Mouse (Mus musculus) MEL (cell line): ENCODE data around the gene Itga9.

Source experiments
- CTCF ChIP-seq, 3 experiments: IDR thresholded peaks in 2 of 3; conservative IDR thresholded peaks in 1 of 3; 2 replicates each; pipeline ENCODE4 v1.5.1; 2011 to 2012; ENCODE audit warnings: low read length in 3 of 3, low read depth in 2 of 3, mild to moderate bottlenecking in 2 of 3, improper control_type of control experiment in 1 of 3, inconsistent platforms in 1 of 3, mixed read lengths in 1 of 3, moderate library complexity in 1 of 3; ENCODE audit not compliant: control insufficient read depth in 1 of 3, insufficient read depth in 1 of 3, poor library complexity in 1 of 3, severe bottlenecking in 1 of 3
- MAX ChIP-seq: IDR thresholded peaks from 2 replicates; pipeline ENCODE4 v1.6.1; 2011; ENCODE audit warnings: low read length, improper control_type of control experiment
- MAZ ChIP-seq: IDR thresholded peaks from 2 replicates; pipeline ENCODE4 v1.6.1; 2012; ENCODE audit warnings: low read depth, mild to moderate bottlenecking, inconsistent platforms, low read length, improper control_type of control experiment
- POLR2A ChIP-seq, 2 experiments: IDR thresholded peaks; 2 replicates each; pipeline ENCODE4 v1.6.1; 2011 to 2012; ENCODE audit warnings: low read length in 2 of 2, mild to moderate bottlenecking in 2 of 2, control low read depth in 1 of 2, improper control_type of control experiment in 1 of 2, low read depth in 1 of 2, moderate library complexity in 1 of 2; ENCODE audit not compliant: control insufficient read depth in 1 of 2, insufficient read depth in 1 of 2, poor library complexity in 1 of 2
- POLR2AphosphoS2 ChIP-seq: IDR thresholded peaks from 2 replicates; pipeline ENCODE4 v1.6.1; 2011; ENCODE audit warnings: low read length, improper control_type of control experiment

DNA sequence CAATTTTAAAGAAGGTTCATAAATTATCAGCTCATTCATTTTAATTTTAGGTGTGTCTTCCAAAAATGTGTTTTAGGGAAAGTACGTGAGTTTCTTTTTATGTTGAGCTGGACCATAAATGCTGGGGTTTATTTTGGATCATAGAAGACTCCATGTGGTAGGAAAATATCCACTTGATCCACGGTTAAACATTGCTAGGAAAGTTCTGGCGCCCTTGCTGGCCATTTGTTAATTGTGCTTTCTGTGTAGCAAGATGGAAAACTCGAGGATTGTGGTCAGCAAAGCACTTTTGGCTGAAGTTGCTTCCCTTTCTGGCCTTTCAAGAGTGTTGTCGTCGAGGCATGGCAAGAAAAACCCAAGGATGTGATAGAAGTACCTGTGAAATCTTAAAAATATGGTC, 179.3 kb downstream of the Itga9 start:
- TF ChIP-seq POLR2A (IDR thresholded peaks at IDR 0.05; ENCODE audit: control insufficient read depth in 1 of 2, insufficient read depth in 1 of 2, low read depth in 1 of 2, low read length in 2 of 2, poor library complexity in 1 of 2) (no peak), MAZ (no peak), MAX (no peak), CTCF (IDR thresholded peaks at IDR 0.05 in 2 of 3, conservative IDR thresholded peaks at IDR 0.05 in 1 of 3; ENCODE audit: control insufficient read depth in 1 of 3, insufficient read depth in 1 of 3, low read depth in 2 of 3, low read length in 3 of 3, poor library complexity in 1 of 3, severe bottlenecking in 1 of 3) (no peak), POLR2AphosphoS2 (no peak)
